Mouse (Mus musculus): Measurements from ENCODE around the gene Pdpk1. TPM values are rescaled to one million over a fixed set of nuclear protein-coding genes. Genes with fewer than 3 reads are reported as not detected.

The Pdpk1 gene
- polyA plus RNA-seq, 1 experiment from 2014 or later = 39.2 TPM

DNA sequence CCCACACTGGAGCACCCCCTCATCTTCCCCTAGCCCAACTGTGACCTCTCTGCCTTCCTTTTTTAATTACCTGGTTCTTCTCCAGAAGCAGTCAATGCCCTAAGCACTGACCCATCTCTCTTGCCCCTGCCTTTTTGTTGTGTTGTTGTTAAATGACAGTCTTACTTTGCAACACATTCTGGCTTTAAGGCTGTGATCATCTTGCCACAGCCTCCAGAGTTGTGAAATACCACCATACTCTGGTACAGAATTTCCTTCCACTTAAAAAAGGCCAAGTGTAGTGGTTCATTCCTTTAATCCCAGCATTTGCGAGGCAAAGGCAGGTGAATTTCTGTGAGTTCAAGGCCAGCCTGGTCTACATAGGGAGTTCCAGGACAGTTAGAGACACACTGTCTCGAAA lies 40.2 kb upstream of the Pdpk1 start:
- WGBS = 87% methylated on average over 2 of the region's 2 CpGs
- no peak overlapping the region for H3K27ac ChIP-seq (ENCODE audit: low read depth)
- H3K27me3 ChIP-seq (replicated peaks; ENCODE audit: control insufficient read depth, insufficient read depth, low read length) = no peaks in the 10 kb centered on the region
- H3K4me1 ChIP-seq (replicated peaks; ENCODE audit: control insufficient read depth, insufficient read depth, low read length) = no peaks in the 10 kb centered on the region
- no peak overlapping the region for H3K4me2 ChIP-seq (ENCODE audit: low read length)
- H3K36me3 ChIP-seq (ENCODE audit: control insufficient read depth, insufficient read depth, low read length) = 0 out of 2 replicates have a peak, but pooled peaks cover 3% of the 10 kb centered on the region
- H3K4me3 ChIP-seq (ENCODE audit: low read depth, low read length) = no peak overlapping the region
- no peaks in the 10 kb centered on the region for H3K9me3 ChIP-seq (ENCODE audit: control insufficient read depth, low read length)
- DNase-seq (ENCODE audit: low spot score) = no peak
- ATAC-seq (replicated peaks; ENCODE audit: low FRiP score, low TSS enrichment, low read depth) = no peak
- no peak overlapping the region for H3K9ac ChIP-seq (ENCODE audit: low read length)

GRCm38 (mm10) chr17:24174259-24174658 lies 23.5 kb upstream of the Pdpk1 start:
- H3K9ac ChIP-seq (ENCODE audit: low read length) = no peak overlapping the region
- DNase-seq (ENCODE audit: low spot score) = no peak

DNA sequence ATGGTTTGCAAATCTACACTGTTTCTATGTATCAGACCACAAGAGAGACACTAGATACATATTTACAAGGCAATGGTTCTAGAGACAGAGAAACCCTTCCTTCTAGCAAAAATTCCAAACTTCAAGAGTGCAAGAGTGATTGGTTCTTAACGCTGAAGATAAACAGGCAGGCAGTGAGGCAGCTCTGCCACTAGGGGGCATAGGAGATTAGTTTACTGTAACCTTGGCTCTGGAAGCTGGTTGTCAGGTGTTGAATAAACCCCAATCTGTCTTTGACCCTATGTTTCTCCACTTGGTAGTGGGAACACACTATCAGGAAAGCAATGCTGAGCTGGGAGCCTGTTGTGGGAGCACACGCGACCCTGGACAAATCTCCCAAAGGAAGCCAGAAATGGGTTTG lies 22.7 kb upstream of the Pdpk1 start:
- peak; percentile 72 for DNase-seq (ENCODE audit: low spot score)
- Histone ChIP-seq H3K36me3 (ENCODE audit: control insufficient read depth, insufficient read depth, low read length) (no peaks in the 10 kb centered on the region), H3K4me3 (ENCODE audit: low read depth, low read length) (no peak overlapping the region), H3K27ac (ENCODE audit: low read depth) (no peak overlapping the region), H3K4me2 (ENCODE audit: low read length) (no peak overlapping the region), H3K4me1 (replicated peaks; ENCODE audit: control insufficient read depth, insufficient read depth, low read length) (peaks cover 5% of the 10 kb centered on the region), H3K27me3 (replicated peaks; ENCODE audit: control insufficient read depth, insufficient read depth, low read length) (no peaks in the 10 kb centered on the region), H3K9me3 (ENCODE audit: control insufficient read depth, low read length) (no peaks in the 10 kb centered on the region), H3K9ac (ENCODE audit: low read length) (no peak overlapping the region)
- no peak for ATAC-seq (replicated peaks; ENCODE audit: low FRiP score, low TSS enrichment, low read depth)
- 5% methylated on average over 3 of the region's 3 CpGs for WGBS

More at GRCm38 (mm10) chr17:24174259-24174658, 23.5 kb upstream of the Pdpk1 start:
- Histone ChIP-seq H3K27me3 (replicated peaks; ENCODE audit: control insufficient read depth, insufficient read depth, low read length) (no peaks in the 10 kb centered on the region), H3K4me2 (ENCODE audit: low read length) (no peak overlapping the region), H3K4me3 (ENCODE audit: low read depth, low read length) (no peak overlapping the region), H3K9me3 (ENCODE audit: control insufficient read depth, low read length) (no peaks in the 10 kb centered on the region), H3K36me3 (ENCODE audit: control insufficient read depth, insufficient read depth, low read length) (no peaks in the 10 kb centered on the region), H3K4me1 (replicated peaks; ENCODE audit: control insufficient read depth, insufficient read depth, low read length) (peaks cover 4% of the 10 kb centered on the region; the same call in 1 of the 2 replicates), H3K27ac (ENCODE audit: low read depth) (no peak overlapping the region)
- WGBS = 73% methylated on average over 3 of the region's 3 CpGs
- ATAC-seq (replicated peaks; ENCODE audit: low FRiP score, low TSS enrichment, low read depth) = no peak

- H3K27ac ChIP-seq (ENCODE audit: low read depth) = no peak overlapping the region
- H3K4me1 ChIP-seq (replicated peaks; ENCODE audit: control insufficient read depth, insufficient read depth, low read length) = peaks cover 13% of the 10 kb centered on the region
- no peak overlapping the region for H3K4me2 ChIP-seq (ENCODE audit: low read length)
- no peak overlapping the region for H3K9ac ChIP-seq (ENCODE audit: low read length)
- H3K9me3 ChIP-seq (ENCODE audit: control insufficient read depth, low read length) = no peaks in the 10 kb centered on the region
- no peak overlapping the region for H3K4me3 ChIP-seq (ENCODE audit: low read depth, low read length)
- ATAC-seq (replicated peaks; ENCODE audit: low FRiP score, low TSS enrichment, low read depth) (no peak), DNase-seq (ENCODE audit: low spot score) (no peak)
- peaks cover 11% of the 10 kb centered on the region for H3K36me3 ChIP-seq (ENCODE audit: control insufficient read depth, insufficient read depth, low read length)
- no peaks in the 10 kb centered on the region for H3K27me3 ChIP-seq (replicated peaks; ENCODE audit: control insufficient read depth, insufficient read depth, low read length)
- WGBS = 86% methylated on average over 4 of the region's 4 CpGs
Observed at GRCm38 (mm10) chr17:24171738-24172137, 21.0 kb upstream of the Pdpk1 start.

- no peaks in the 10 kb centered on the region for H3K27me3 ChIP-seq (replicated peaks; ENCODE audit: control insufficient read depth, insufficient read depth, low read length)
- H3K9me3 ChIP-seq (ENCODE audit: control insufficient read depth, low read length) = no peaks in the 10 kb centered on the region
- peaks cover 18% of the 10 kb centered on the region for H3K36me3 ChIP-seq (ENCODE audit: control insufficient read depth, insufficient read depth, low read length)
- no peak for DNase-seq (ENCODE audit: low spot score)
- H3K9ac ChIP-seq (ENCODE audit: low read length) = no peak overlapping the region
- WGBS = 78% methylated on average over 5 of the region's 5 CpGs
- peaks cover 13% of the 10 kb centered on the region for H3K4me1 ChIP-seq (replicated peaks; ENCODE audit: control insufficient read depth, insufficient read depth, low read length)
- H3K4me2 ChIP-seq (ENCODE audit: low read length) = no peak overlapping the region
- no peak for ATAC-seq (replicated peaks; ENCODE audit: low FRiP score, low TSS enrichment, low read depth)
- H3K4me3 ChIP-seq (ENCODE audit: low read depth, low read length) = no peak overlapping the region
- no peak overlapping the region for H3K27ac ChIP-seq (ENCODE audit: low read depth)
Observed at GRCm38 (mm10) chr17:24170729-24171128, 20.0 kb upstream of the Pdpk1 start.

GRCm38 (mm10) chr17:24170125-24170524 lies 19.4 kb upstream of the Pdpk1 start:
- peak overlapping the region; percentile 74 for H3K4me3 ChIP-seq (ENCODE audit: low read depth, low read length)
- H3K36me3 ChIP-seq (ENCODE audit: control insufficient read depth, insufficient read depth, low read length) = peaks cover 23% of the 10 kb centered on the region
- peak overlapping the region; percentile 88 for H3K4me2 ChIP-seq (ENCODE audit: low read length)
- H3K9me3 ChIP-seq (ENCODE audit: control insufficient read depth, low read length) = no peaks in the 10 kb centered on the region
- DNase-seq (ENCODE audit: low spot score) (no peak), ATAC-seq (replicated peaks; ENCODE audit: low FRiP score, low TSS enrichment, low read depth) (no peak)
- H3K4me1 ChIP-seq (replicated peaks; ENCODE audit: control insufficient read depth, insufficient read depth, low read length) = peaks cover 13% of the 10 kb centered on the region
- no peak overlapping the region for H3K27ac ChIP-seq (ENCODE audit: low read depth)
- H3K27me3 ChIP-seq (replicated peaks; ENCODE audit: control insufficient read depth, insufficient read depth, low read length) = no peaks in the 10 kb centered on the region
- peak overlapping the region; percentile 84 for H3K9ac ChIP-seq (ENCODE audit: low read length)
- 61% methylated on average over 3 of the region's 3 CpGs for WGBS

GRCm38 (mm10) chr17:24169317-24170065 lies 18.8 kb upstream of the Pdpk1 start, which contains the start of gene Atp6v0c:
Gene Atp6v0c, minus strand, starts transcription at chr17:24169702.
- WGBS = under 1% methylated on average over 58 of the region's 58 CpGs
- Histone ChIP-seq H3K36me3 (ENCODE audit: control insufficient read depth, insufficient read depth, low read length) (peaks cover 29% of the 10 kb centered on the region), H3K4me2 (ENCODE audit: low read length) (peak within 1 kb of the TSS; percentile 88), H3K27me3 (replicated peaks; ENCODE audit: control insufficient read depth, insufficient read depth, low read length) (no peaks in the 10 kb centered on the region), H3K4me3 (ENCODE audit: low read depth, low read length) (peak within 1 kb of the TSS; percentile 74), H3K9me3 (ENCODE audit: control insufficient read depth, low read length) (no peaks in the 10 kb centered on the region), H3K27ac (ENCODE audit: low read depth) (peak within 1 kb of the TSS; percentile 94), H3K4me1 (replicated peaks; ENCODE audit: control insufficient read depth, insufficient read depth, low read length) (peaks cover 13% of the 10 kb centered on the region), H3K9ac (ENCODE audit: low read length) (peak within 1 kb of the TSS; percentile 84)
- ATAC-seq (replicated peaks; ENCODE audit: low FRiP score, low TSS enrichment, low read depth) (peak; percentile 89), DNase-seq (ENCODE audit: low spot score) (peak; percentile 98)

DNA sequence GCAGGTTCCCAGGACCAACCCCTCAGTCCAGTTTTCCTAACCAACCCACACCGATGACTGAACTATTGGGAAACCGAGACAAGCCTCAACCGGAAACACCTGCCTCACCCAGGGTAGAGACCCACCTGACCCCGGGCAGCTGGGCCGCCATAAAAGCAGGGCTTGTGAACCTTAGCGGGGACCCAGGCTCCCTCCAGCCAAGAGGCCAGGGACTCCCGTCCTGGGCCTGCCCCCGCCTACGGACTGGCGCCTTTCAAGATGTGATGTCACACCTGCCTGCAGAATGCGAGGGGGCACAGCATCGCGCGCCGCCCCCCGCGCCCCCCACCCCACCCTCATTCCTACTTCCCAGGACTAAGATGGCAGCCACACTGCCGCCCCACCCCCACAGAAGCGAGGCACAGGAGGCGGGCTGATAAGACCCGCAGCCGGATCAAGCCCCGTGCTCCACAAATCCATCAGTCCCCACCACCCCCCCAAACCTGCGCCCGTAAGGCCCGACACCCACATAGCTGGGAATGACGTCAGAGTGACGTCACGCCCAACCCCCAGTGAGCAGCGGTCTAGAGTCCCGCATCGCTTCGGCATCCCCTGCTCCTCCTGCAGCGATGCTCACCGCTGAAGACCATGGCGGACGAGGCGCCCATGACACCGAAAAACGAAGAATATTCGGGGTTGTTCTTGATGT lies 18.0 kb upstream of the Pdpk1 start:
- H3K4me2 ChIP-seq (ENCODE audit: low read length) = peak overlapping the region; percentile 88
- WGBS = under 1% methylated on average over 38 of the region's 41 CpGs
- H3K4me1 ChIP-seq (replicated peaks; ENCODE audit: control insufficient read depth, insufficient read depth, low read length) = peaks cover 13% of the 10 kb centered on the region
- peak overlapping the region; percentile 74 for H3K4me3 ChIP-seq (ENCODE audit: low read depth, low read length)
- DNase-seq (ENCODE audit: low spot score) = peak; percentile 89
- ATAC-seq (replicated peaks; ENCODE audit: low FRiP score, low TSS enrichment, low read depth) = peak; percentile 59
- peak overlapping the region; percentile 94 for H3K27ac ChIP-seq (ENCODE audit: low read depth)
- no peaks in the 10 kb centered on the region for H3K9me3 ChIP-seq (ENCODE audit: control insufficient read depth, low read length)
- H3K36me3 ChIP-seq (ENCODE audit: control insufficient read depth, insufficient read depth, low read length) = peaks cover 31% of the 10 kb centered on the region
- peak overlapping the region; percentile 84 for H3K9ac ChIP-seq (ENCODE audit: low read length)
- no peaks in the 10 kb centered on the region for H3K27me3 ChIP-seq (replicated peaks; ENCODE audit: control insufficient read depth, insufficient read depth, low read length)
